7 mouse cellular contexts compared by ENCODE assay signal in genomic region chr1:136133570-136134240, GRCm38 (mm10). TPM values are rescaled to one million over a fixed set of nuclear protein-coding genes. Genes with fewer than 3 reads are reported as not detected.
DNase-seq lines count a peak whose midpoint lies in the region; ATAC-seq and TF ChIP-seq lines count a peak whose summit lies in the region.

No protein-coding gene starts in this region.

- 23% methylated on average over 13 of the region's 13 CpGs for whole genome bisulfite sequencing in forebrain, embryonic 13.5 days
- 25% methylated on average over 13 of the region's 13 CpGs for WGBS in intestine, postnatal 0 days
- WGBS in midbrain, embryonic 14.5 days: 28% methylated on average over 13 of the region's 13 CpGs

- peak overlapping the region; percentile 89 for H3K4me3 ChIP-seq in forebrain, embryonic 13.5 days
- H3K4me3 ChIP-seq in intestine, postnatal 0 days (ENCODE audit: low read depth, low read length): peak overlapping the region; percentile 79; the same call in 1 of the 2 replicates
- H3K4me3 ChIP-seq in midbrain, embryonic 14.5 days (replicated peaks; ENCODE audit: low read depth, low read length): peak overlapping the region; percentile 93

- H3K9me3 ChIP-seq in forebrain, embryonic 13.5 days (replicated peaks): no peaks in the 10 kb centered on the region
- no peaks in the 10 kb centered on the region for H3K9me3 ChIP-seq in intestine, postnatal 0 days (ENCODE audit: control insufficient read depth)
- H3K9me3 ChIP-seq in midbrain, embryonic 14.5 days (ENCODE audit: control insufficient read depth, low read length): no peaks in the 10 kb centered on the region

- DNase-seq in thymus, postnatal 14 days: peak; percentile 36
- no peak for DNase-seq in thymus, adult 18-20 months
- peak; percentile 53 for DNase-seq in midbrain, embryonic 14.5 days
- no peak for DNase-seq in c-Kit-positive CD71-positive TER-119-positive erythroid progenitor cells, embryonic 14.5 days (ENCODE audit: low spot score)
- DNase-seq in ovary, adult 18-20 months (ENCODE audit: low spot score): no peak

- peaks cover 4% of the 10 kb centered on the region; the same call in 1 of the 2 replicates for H3K27me3 ChIP-seq in forebrain, embryonic 13.5 days
- H3K27me3 ChIP-seq in intestine, postnatal 0 days (replicated peaks; ENCODE audit: control insufficient read depth, insufficient read depth, low read length): no peaks in the 10 kb centered on the region
- no peaks in the 10 kb centered on the region for H3K27me3 ChIP-seq in midbrain, embryonic 14.5 days (ENCODE audit: control insufficient read depth, insufficient read depth, low read length)

- H3K27ac ChIP-seq in forebrain, embryonic 13.5 days: peak overlapping the region; percentile 95
- peak overlapping the region; percentile 89 for H3K27ac ChIP-seq in intestine, postnatal 0 days (ENCODE audit: low read depth, low read length)
- H3K27ac ChIP-seq in midbrain, embryonic 14.5 days (replicated peaks; ENCODE audit: low read depth, low read length): peak overlapping the region; percentile 92

- peak overlapping the region; percentile 75 for H3K4me2 ChIP-seq in forebrain, embryonic 13.5 days
- peak overlapping the region; percentile 97 for H3K4me2 ChIP-seq in intestine, postnatal 0 days (replicated peaks; ENCODE audit: low read depth)
- H3K4me2 ChIP-seq in midbrain, embryonic 14.5 days (ENCODE audit: low read length): peak overlapping the region; percentile 90

- peak overlapping the region; percentile 97 for H3K9ac ChIP-seq in forebrain, embryonic 13.5 days
- peak overlapping the region; percentile 37 for H3K9ac ChIP-seq in intestine, postnatal 0 days (ENCODE audit: low read depth, low read length)
- H3K9ac ChIP-seq in midbrain, embryonic 14.5 days (replicated peaks; ENCODE audit: low read length): peak overlapping the region; percentile 98

- H3K4me1 ChIP-seq in forebrain, embryonic 13.5 days: peaks cover 84% of the 10 kb centered on the region
- peaks cover 54% of the 10 kb centered on the region for H3K4me1 ChIP-seq in intestine, postnatal 0 days (replicated peaks; ENCODE audit: control insufficient read depth, insufficient read depth, low read length)
- peaks cover 66% of the 10 kb centered on the region for H3K4me1 ChIP-seq in midbrain, embryonic 14.5 days (ENCODE audit: control insufficient read depth, insufficient read depth, low read length)

- TF ChIP-seq CTCF in intestine, postnatal 0 days (IDR thresholded peaks at IDR 0.05; ENCODE audit: low read depth): no peak

- peak; percentile 14 for ATAC-seq in forebrain, embryonic 13.5 days
- ATAC-seq in intestine, postnatal 0 days: no peak
- no peak for ATAC-seq in midbrain, embryonic 14.5 days (ENCODE audit: low FRiP score, low TSS enrichment)

- H3K36me3 ChIP-seq in forebrain, embryonic 13.5 days (ENCODE audit: poor library complexity, severe bottlenecking): no peaks in the 10 kb centered on the region
- H3K36me3 ChIP-seq in intestine, postnatal 0 days (ENCODE audit: control insufficient read depth, insufficient read depth): no peaks in the 10 kb centered on the region
- H3K36me3 ChIP-seq in midbrain, embryonic 14.5 days (ENCODE audit: control insufficient read depth, insufficient read depth, low read length): no peaks in the 10 kb centered on the region

RNA-seq across cellular contexts. Expression of gene Kif21b, which starts 2.5 kb away (rescaled TPM):
- 43.4 and 45.5 TPM in 2 replicates for polyA plus RNA-seq in forebrain, embryonic 13.5 days (2015; fragmentation: Nextera tagmentation; extraction: Ambion mirVana)
- 5.5 and 6.4 TPM in 2 replicates for polyA plus RNA-seq in intestine, postnatal 0 days (2015; fragmentation: Nextera tagmentation; extraction: Ambion mirVana)
- 56.4 and 65.9 TPM in 2 replicates for polyA plus RNA-seq in midbrain, embryonic 14.5 days (2014; fragmentation: Nextera tagmentation; extraction: Ambion mirVana)

Comparison
In these comparisons a context has a peak if more than half of its experiments do, and no peak if none do; other contexts are left out.
1. DNase-seq: peak in thymus, postnatal 14 days (single experiment) and midbrain, embryonic 14.5 days (single experiment); none in thymus, adult 18-20 months (0 of 2), c-Kit-positive CD71-positive TER-119-positive erythroid progenitor cells, embryonic 14.5 days (single experiment) and ovary, adult 18-20 months (single experiment).
2. H3K9ac ChIP-seq: peak in every context shown above with its lines; median percentile 98 in midbrain, embryonic 14.5 days; 97 in forebrain, embryonic 13.5 days; 37 in intestine, postnatal 0 days.
3. Peak in every context shown above with its lines, with median percentiles within 50 percentile points of each other: H3K27ac ChIP-seq, H3K4me2 ChIP-seq and H3K4me3 ChIP-seq.